Mouse (Mus musculus) heart, postnatal 0 days (tissue): ENCODE measurements around the gene Hhatl. TPM values are rescaled to one million over a fixed set of nuclear protein-coding genes. Genes with fewer than 3 reads are reported as not detected.
A peak's percentile ranks its signal among the peaks of the same experiment; 100 is the strongest.

ENCODE experiments used
- ATAC-seq: fragments of 200-750 bp; cut with Nextera tagmentation; 2 replicates; pipeline ENCODE4 v1.8.0; 2017; ENCODE audit warnings: low read depth, moderate number of reproducible peaks, moderate library complexity; ENCODE audit not compliant: insufficient read depth
- DNase-seq: peaks from one replicate; pipeline ENCODE4 v3.0.0-alpha.2; 2016; ENCODE audit warnings: low spot score
- H3K27ac ChIP-seq: fragments of 300-500 bp; sonication (generic); 2 replicates; pipeline ENCODE4 v1.5.1; 2014; ENCODE audit warnings: low read depth, mild to moderate bottlenecking
- H3K27me3 ChIP-seq: fragments of 300-500 bp; sonication (generic); 2 replicates; pipeline ENCODE4 v1.6.1; 2014; ENCODE audit warnings: low read length, mixed read lengths; ENCODE audit not compliant: control insufficient read depth, insufficient read depth
- H3K36me3 ChIP-seq: fragments of 300-500 bp; sonication (generic); replicated peaks from 2 replicates; pipeline ENCODE4 v1.6.1; 2014; ENCODE audit warnings: low read length, mixed read lengths; ENCODE audit not compliant: control insufficient read depth, insufficient read depth
- H3K4me1 ChIP-seq: fragments of 300-500 bp; sonication (generic); 2 replicates; pipeline ENCODE4 v1.6.1; 2014; ENCODE audit warnings: antibody characterized with exemption; ENCODE audit not compliant: control insufficient read depth, insufficient read depth
- H3K4me2 ChIP-seq: fragments of 300-500 bp; sonication (generic); 2 replicates; pipeline ENCODE4 v1.6.1; 2014; ENCODE audit warnings: low read depth, mild to moderate bottlenecking, low read length, moderate library complexity
- H3K4me3 ChIP-seq: fragments of 300-500 bp; sonication (generic); 2 replicates; pipeline ENCODE4 v1.5.1; 2014; ENCODE audit warnings: low read depth, low read length
- H3K9ac ChIP-seq: fragments of 300-500 bp; sonication (generic); replicated peaks from 2 replicates; pipeline ENCODE4 v1.6.1; 2014; ENCODE audit warnings: low read depth, low read length, mixed read lengths
- H3K9me3 ChIP-seq: fragments of 300-500 bp; sonication (generic); replicated peaks from 2 replicates; pipeline ENCODE4 v1.6.1; 2016; ENCODE audit warnings: low read length; ENCODE audit not compliant: control insufficient read depth
- CTCF ChIP-seq: IDR thresholded peaks from 2 replicates; pipeline ENCODE4 v1.5.1; 2016; ENCODE audit warnings: antibody characterized with exemption, control low read depth, low read depth
- EP300 ChIP-seq: IDR thresholded peaks from 2 replicates; pipeline ENCODE4 v1.6.1; 2016; ENCODE audit warnings: antibody characterized with exemption, low read depth
- WGBS: fragments of 180-500 bp; shearing (Covaris S2); extraction: QIAGEN DNeasy Blood & Tissue Kit; methylation state at CpG from one replicate; pipeline ENCODE4 v1.1.7; 2014; 5-methylcytosine and 5-hydroxymethylcytosine counted together
- polyA plus RNA-seq: library from polyadenylated mRNA; unstranded; fragments of >200 nt; fragmentation: Nextera tagmentation; extraction: Ambion mirVana; gene quantifications from 2 replicates; pipeline ENCODE4 v1.2.1, GENCODE M21; 2015
- total RNA-seq: library from RNA; depleted of rRNA; stranded (reverse); fragments of >200 nt; gene quantifications from 2 replicates; pipeline ENCODE4 v1.2.3, GENCODE M21; 2014; ENCODE audit warnings: low replicate concordance

Hhatl gene
- total and polyA plus RNA-seq, 2 experiments from 2014 or later: 52.7 to 75.4 TPM

DNA sequence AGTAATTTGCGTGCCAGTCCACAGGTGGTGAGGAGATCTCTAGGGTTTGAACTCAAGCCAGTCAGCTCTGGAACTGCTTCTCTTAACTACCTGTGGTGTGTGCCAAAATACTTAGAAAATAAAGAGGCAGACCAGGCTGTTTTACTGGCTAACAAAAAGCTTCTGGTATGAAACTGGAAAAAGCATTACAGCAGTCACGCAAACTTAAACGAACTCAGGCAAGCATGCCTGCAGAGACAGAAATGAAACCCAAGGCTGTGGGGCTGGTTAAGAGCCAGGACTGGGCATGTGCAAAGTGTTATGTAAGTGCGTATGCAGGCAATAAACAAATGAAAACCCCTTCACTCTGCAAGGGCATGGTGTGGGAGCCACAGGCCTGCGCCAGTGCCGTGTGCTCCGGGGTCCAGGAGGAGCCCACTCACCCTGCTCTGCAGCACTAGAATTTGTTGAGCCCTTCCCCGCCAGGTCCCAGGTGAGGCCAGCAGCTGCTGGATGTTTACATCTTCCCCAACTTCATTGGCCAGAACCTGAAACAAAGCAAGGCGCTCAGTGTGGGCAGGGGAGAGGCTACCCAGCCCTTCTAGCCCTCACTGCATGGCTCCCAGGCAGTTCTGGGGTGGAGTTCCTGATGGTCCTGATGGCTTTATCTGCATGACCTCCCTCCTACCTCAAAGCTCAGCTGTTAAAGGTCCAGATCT lies 26.9 kb upstream of the Hhatl start:
- no peak overlapping the region for H3K4me2 ChIP-seq
- 70% methylated on average over 9 of the region's 9 CpGs for WGBS
- DNase-seq (no peak), ATAC-seq (no peak)
- TF ChIP-seq EP300 (no peak), CTCF (no peak)
- no peak overlapping the region for H3K27ac ChIP-seq
- no peaks in the 10 kb centered on the region for H3K9me3 ChIP-seq
- H3K4me3 ChIP-seq: no peak overlapping the region
- H3K36me3 ChIP-seq: no peaks in the 10 kb centered on the region
- no peaks in the 10 kb centered on the region for H3K27me3 ChIP-seq
- peaks cover 10% of the 10 kb centered on the region; the same call in 1 of the 2 replicates for H3K4me1 ChIP-seq
- H3K9ac ChIP-seq: no peak overlapping the region

DNA sequence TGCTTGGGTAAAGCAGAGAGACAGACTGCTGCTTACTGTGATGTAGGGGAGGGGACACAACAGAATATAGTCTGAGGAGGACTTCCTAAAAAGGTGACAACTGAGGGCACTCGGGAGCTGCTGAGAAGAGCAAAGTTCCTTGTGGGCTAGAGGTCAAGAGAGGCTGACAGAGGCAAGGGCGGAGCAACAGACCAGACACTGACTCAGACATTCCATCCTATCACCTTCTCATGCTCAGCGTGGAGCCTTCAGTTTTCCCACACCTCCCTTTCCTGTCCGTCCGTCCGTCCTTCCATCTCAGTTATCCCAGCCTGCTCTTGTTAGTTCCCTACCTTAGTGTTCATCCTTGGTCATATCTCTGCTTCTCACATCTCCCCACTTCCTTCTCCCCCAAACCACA lies 22.9 kb upstream of the Hhatl start:
- H3K36me3 ChIP-seq: no peaks in the 10 kb centered on the region

DNA sequence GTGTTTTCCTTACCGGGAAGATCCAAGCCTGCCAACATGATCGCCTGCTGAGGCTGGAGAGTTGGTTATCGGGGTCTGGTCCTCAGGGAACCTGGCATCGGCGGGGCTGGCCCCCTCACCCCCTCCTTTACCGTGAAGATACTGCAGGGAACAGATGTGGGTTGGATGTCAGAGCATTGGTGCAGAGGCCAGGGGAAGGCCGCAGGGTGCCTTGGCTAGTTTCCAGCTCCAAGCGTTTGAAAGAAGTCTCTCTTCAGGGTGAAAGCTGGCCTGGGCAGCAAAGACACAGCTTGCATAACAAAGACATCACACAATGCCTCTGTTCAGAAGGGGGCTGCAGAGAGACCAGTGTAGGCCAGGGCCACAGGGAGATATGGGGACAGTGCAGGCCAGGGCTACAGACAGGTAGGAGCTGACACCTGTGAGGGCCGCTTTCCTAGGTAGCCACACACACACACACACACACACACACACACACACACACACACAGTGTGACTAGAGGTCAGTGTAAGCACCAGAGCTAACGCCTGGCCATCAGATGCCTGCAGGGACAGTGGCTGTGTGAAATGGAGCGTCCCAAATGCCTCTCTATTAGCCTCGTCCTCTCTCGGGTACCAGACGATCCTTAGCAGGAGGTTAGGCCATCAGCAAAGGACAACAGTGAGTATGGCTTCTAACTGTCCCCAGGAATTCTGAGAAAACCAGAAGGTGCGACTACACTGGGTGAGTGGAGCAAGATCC lies 17.9 kb upstream of the Hhatl start:
- Histone ChIP-seq H3K9ac (no peak overlapping the region), H3K4me2 (no peak overlapping the region), H3K4me1 (peaks cover 16% of the 10 kb centered on the region), H3K36me3 (no peaks in the 10 kb centered on the region), H3K9me3 (no peaks in the 10 kb centered on the region), H3K4me3 (no peak overlapping the region), H3K27me3 (no peaks in the 10 kb centered on the region), H3K27ac (no peak overlapping the region)
- 33% methylated on average over 15 of the region's 15 CpGs for WGBS
- DNase-seq (peak; percentile 30), ATAC-seq (no peak)
- TF ChIP-seq CTCF (no peak), EP300 (no peak)

More for the DNA sequence above, 22.9 kb upstream of the Hhatl start:
- Histone ChIP-seq H3K4me2 (no peak overlapping the region), H3K9ac (no peak overlapping the region), H3K4me1 (peaks cover 7% of the 10 kb centered on the region), H3K9me3 (no peaks in the 10 kb centered on the region), H3K27me3 (no peaks in the 10 kb centered on the region), H3K4me3 (no peak overlapping the region), H3K27ac (no peak overlapping the region)
- ATAC-seq (no peak), DNase-seq (no peak)
- TF ChIP-seq EP300: no peak
- no peak for TF ChIP-seq CTCF
- WGBS: 27% methylated on average over 6 of the region's 6 CpGs

DNA sequence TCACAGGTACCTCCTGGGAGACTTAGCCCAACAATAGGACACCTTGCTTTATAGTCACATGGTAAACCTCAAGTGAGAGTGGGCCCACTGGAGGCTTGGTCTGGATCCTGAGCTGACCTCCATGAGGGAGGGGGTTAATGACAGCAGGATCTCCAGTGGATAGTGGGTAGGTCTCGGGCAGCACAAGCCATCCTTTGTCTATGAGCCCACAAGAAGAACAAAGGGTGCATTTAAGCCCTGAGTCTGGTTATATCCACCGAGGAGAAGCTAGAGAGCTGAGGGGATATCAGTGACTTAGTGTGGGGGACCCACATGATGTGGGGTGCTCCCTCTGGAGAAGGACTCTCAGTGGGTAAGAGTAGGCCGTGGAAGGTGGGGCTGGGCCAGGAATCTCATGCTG lies 16.2 kb upstream of the Hhatl start:
- Histone ChIP-seq H3K27ac (no peak overlapping the region), H3K4me1 (peaks cover 16% of the 10 kb centered on the region), H3K9me3 (no peaks in the 10 kb centered on the region), H3K4me2 (no peak overlapping the region), H3K36me3 (no peaks in the 10 kb centered on the region), H3K27me3 (no peaks in the 10 kb centered on the region), H3K4me3 (no peak overlapping the region), H3K9ac (no peak overlapping the region)
- TF ChIP-seq CTCF (no peak), EP300 (no peak)
- DNase-seq (no peak), ATAC-seq (no peak)
- 81% methylated on average over 3 of the region's 3 CpGs for WGBS

DNA sequence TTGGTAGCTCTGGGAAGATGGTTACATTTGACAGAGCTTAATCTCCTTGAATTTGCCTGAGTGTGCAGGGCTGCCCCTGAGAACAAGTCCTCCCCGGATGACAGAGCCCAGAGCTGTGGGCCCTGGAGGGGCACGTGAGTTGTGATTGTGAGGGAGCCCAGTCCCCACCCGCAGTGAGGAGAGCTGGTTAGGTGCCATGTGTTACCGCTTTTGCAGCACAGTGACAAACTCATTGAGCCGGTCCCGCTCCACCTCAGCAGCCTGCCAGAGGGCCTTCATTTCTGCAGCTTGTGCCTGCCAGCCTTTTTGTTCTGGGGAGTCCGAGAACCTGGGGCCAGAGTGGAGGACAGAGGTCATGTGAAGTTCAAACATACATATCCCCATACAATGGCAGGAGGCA lies 15.6 kb upstream of the Hhatl start:
- no peaks in the 10 kb centered on the region for H3K36me3 ChIP-seq
- no peaks in the 10 kb centered on the region for H3K27me3 ChIP-seq
- WGBS: 49% methylated on average over 7 of the region's 7 CpGs
- no peak overlapping the region for H3K27ac ChIP-seq
- ATAC-seq (peak; percentile 39; the same call in 1 of the 2 replicates), DNase-seq (no peak)
- peaks cover 16% of the 10 kb centered on the region for H3K4me1 ChIP-seq
- no peak overlapping the region for H3K4me2 ChIP-seq
- no peaks in the 10 kb centered on the region for H3K9me3 ChIP-seq
- H3K9ac ChIP-seq: no peak overlapping the region
- TF ChIP-seq EP300 (no peak), CTCF (no peak)
- H3K4me3 ChIP-seq: no peak overlapping the region
